Comparison of ENCODE assay signal across 8 mouse cellular contexts in genomic region chr2:118388341-118389335, GRCm38 (mm10). TPM values are rescaled to one million over a fixed set of nuclear protein-coding genes. Genes with fewer than 3 reads are reported as not detected.
DNase-seq lines count a peak whose midpoint lies in the region; ATAC-seq and TF ChIP-seq lines count a peak whose summit lies in the region.

Eif2ak4 (plus strand) TSS chr2:118388618.

- no peaks in the 10 kb centered on the region for H3K36me3 ChIP-seq in kidney, embryonic 14.5 days (ENCODE audit: control insufficient read depth, insufficient read depth, low read length)
- no peaks in the 10 kb centered on the region for H3K36me3 ChIP-seq in limb, embryonic 15.5 days

- no peaks in the 10 kb centered on the region for H3K27me3 ChIP-seq in kidney, embryonic 14.5 days (ENCODE audit: control insufficient read depth, insufficient read depth, low read length)
- no peaks in the 10 kb centered on the region for H3K27me3 ChIP-seq in limb, embryonic 15.5 days

- H3K27ac ChIP-seq in bone marrow macrophage, adult 2 months (ENCODE audit: insufficient read depth, low read depth, low read length): peak within 1 kb of the TSS; percentile 54
- H3K27ac ChIP-seq in embryonic fibroblast, embryonic 13.5 days (ENCODE audit: insufficient read depth, low read length): peak within 1 kb of the TSS; percentile 85
- H3K27ac ChIP-seq in kidney, embryonic 14.5 days (ENCODE audit: low read depth, low read length): peak within 1 kb of the TSS; percentile 89
- peak within 1 kb of the TSS; percentile 97 for H3K27ac ChIP-seq in limb, embryonic 15.5 days

- H3K4me1 ChIP-seq in bone marrow macrophage, adult 2 months (ENCODE audit: control insufficient read depth, insufficient read depth, low read length): peaks cover 12% of the 10 kb centered on the region
- H3K4me1 ChIP-seq in embryonic fibroblast, embryonic 13.5 days (ENCODE audit: control insufficient read depth, insufficient read depth, low read length): peaks cover 3% of the 10 kb centered on the region; the same call in 1 of the 2 replicates
- peaks cover 14% of the 10 kb centered on the region; the same call in 1 of the 2 replicates for H3K4me1 ChIP-seq in kidney, embryonic 14.5 days (ENCODE audit: control insufficient read depth, insufficient read depth, low read length)
- H3K4me1 ChIP-seq in limb, embryonic 15.5 days: peaks cover 15% of the 10 kb centered on the region; the same call in 1 of the 2 replicates

- no peaks in the 10 kb centered on the region for H3K9me3 ChIP-seq in kidney, embryonic 14.5 days (ENCODE audit: control insufficient read depth, low read length)
- H3K9me3 ChIP-seq in limb, embryonic 15.5 days: no peaks in the 10 kb centered on the region

- peak within 1 kb of the TSS; percentile 86 for H3K4me3 ChIP-seq in bone marrow macrophage, adult 2 months (ENCODE audit: insufficient read depth, low read length)
- H3K4me3 ChIP-seq in embryonic fibroblast, embryonic 13.5 days (ENCODE audit: insufficient read depth, low read length): peak within 1 kb of the TSS; percentile 89
- H3K4me3 ChIP-seq in kidney, embryonic 14.5 days (ENCODE audit: low read length): peak within 1 kb of the TSS; percentile 57
- H3K4me3 ChIP-seq in limb, embryonic 15.5 days: peak within 1 kb of the TSS; percentile 88

- peak; percentile 97 for ATAC-seq in kidney, embryonic 14.5 days (ENCODE audit: low FRiP score, low TSS enrichment)
- peak; percentile 97 for ATAC-seq in limb, embryonic 15.5 days (ENCODE audit: insufficient number of reproducible peaks, low FRiP score, low TSS enrichment, low read depth)

- DNase-seq in A20 (ENCODE audit: low read depth, low spot score): peak; percentile 100
- DNase-seq in heart, adult 9 months (ENCODE audit: low spot score in 2 of 2): peak; percentile 98 to 99
- peak; percentile 94 to 97 for DNase-seq in monocyte, adult 2 months (ENCODE audit: low read depth in 1 of 2, low spot score in 2 of 2)
- DNase-seq in spleen, postnatal 36 days (ENCODE audit: low spot score in 2 of 2): peak; percentile 99 to 100

- H3K4me2 ChIP-seq in kidney, embryonic 14.5 days (replicated peaks; ENCODE audit: low read depth, low read length): peak within 1 kb of the TSS; percentile 63
- peak within 1 kb of the TSS; percentile 69 for H3K4me2 ChIP-seq in limb, embryonic 15.5 days

- WGBS in kidney, embryonic 14.5 days: under 1% methylated on average over 61 of the region's 61 CpGs
- under 1% methylated on average over 61 of the region's 61 CpGs for WGBS in limb, embryonic 15.5 days

- no peak for TF ChIP-seq CTCF in bone marrow macrophage, adult 2 months (IDR thresholded peaks at IDR 0.05; ENCODE audit: low read depth, low read length)
- TF ChIP-seq CTCF in embryonic fibroblast, embryonic 13.5 days (IDR thresholded peaks at IDR 0.05; ENCODE audit: borderline replicate concordance, insufficient read depth, low read length): no peak

- H3K9ac ChIP-seq in kidney, embryonic 14.5 days (ENCODE audit: low read depth, low read length): peak within 1 kb of the TSS; percentile 64
- peak within 1 kb of the TSS; percentile 80 for H3K9ac ChIP-seq in limb, embryonic 15.5 days

- TF ChIP-seq POLR2A in bone marrow macrophage, adult 2 months (IDR thresholded peaks at IDR 0.05; ENCODE audit: borderline replicate concordance, low read depth, low read length): no peak
- TF ChIP-seq POLR2A in embryonic fibroblast, embryonic 13.5 days (IDR thresholded peaks at IDR 0.05; ENCODE audit: low read depth, low read length): peak; percentile 86

RNA-seq across cellular contexts. Expression of gene Eif2ak4, which starts in this region (rescaled TPM):
- 10.5 and 12.0 TPM in 2 replicates for polyA plus RNA-seq in bone marrow macrophage, adult 2 months (2012; ENCODE audit: insufficient read depth, insufficient read length, missing spikeins)
- polyA plus RNA-seq in embryonic fibroblast, embryonic 13.5 days (2011; ENCODE audit: insufficient read length, low read depth, missing spikeins): 18.3 and 20.0 TPM in 2 replicates
- 9.1 and 14.7 TPM in 2 replicates for polyA plus RNA-seq in kidney, embryonic 14.5 days (2014; fragmentation: Nextera tagmentation; extraction: Ambion mirVana)
- 8.7 and 8.9 TPM in 2 replicates for polyA plus RNA-seq in limb, embryonic 15.5 days (2015; fragmentation: Nextera tagmentation; extraction: Ambion mirVana)

Comparison
In these comparisons a context has a peak if more than half of its experiments do, and no peak if none do; other contexts are left out.
1. Peak in every context shown above with its lines: DNase-seq, ATAC-seq, H3K4me3 ChIP-seq and H3K27ac ChIP-seq.